Mouse (Mus musculus) Patski (cell line): ENCODE data around the gene Myh7b. TPM values are rescaled to one million over a fixed set of nuclear protein-coding genes. Genes with fewer than 3 reads are reported as not detected.

Experiments
- ATAC-seq: fragments of 100-300 bp; one replicate; pipeline ENCODE4 v1.8.0; 2021
- CTCF ChIA-PET: fragments of 350-600 bp; sonication (Branson Sonifier 250); formaldehyde crosslinking; loops from one replicate; lab custom pipeline; 2022; ENCODE audit warnings: inconsistent platforms; lab: Charles Lee
- POLR2A ChIA-PET: fragments of 350-600 bp; sonication (Branson Sonifier 250); formaldehyde crosslinking; loops from one replicate; lab custom pipeline; 2022; ENCODE audit warnings: antibody characterized with exemption, inconsistent platforms; lab: Charles Lee
- DNase-seq: peaks from one replicate; pipeline ENCODE4 v3.0.0-alpha.2; 2011; ENCODE audit warnings: low read depth, low spot score
- H3K27me3 ChIP-seq: fragments of 371-371 bp; one replicate; pipeline ENCODE4 v1.5.1; 2021
- CTCF ChIP-seq: fragments of 100-300 bp; IDR thresholded peaks from one replicate; pipeline ENCODE4 v1.5.1; 2021
- in situ Hi-C: fragments of 300-500 bp; cut with MboI; formaldehyde crosslinking; loops from 3 replicates; pipeline ENCODE4 v1.11.1; 2018; ENCODE audit warnings: low pct_unique_long_range_greater_than_20kb, mixed read lengths
- polyA plus RNA-seq: library from polyadenylated mRNA; unstranded; gene quantifications from one replicate; pipeline ENCODE4 v1.2.3, GENCODE M21; 2021

Myh7b gene
- polyA plus RNA-seq, 1 experiment from 2014 or later = 0.19 TPM

DNA sequence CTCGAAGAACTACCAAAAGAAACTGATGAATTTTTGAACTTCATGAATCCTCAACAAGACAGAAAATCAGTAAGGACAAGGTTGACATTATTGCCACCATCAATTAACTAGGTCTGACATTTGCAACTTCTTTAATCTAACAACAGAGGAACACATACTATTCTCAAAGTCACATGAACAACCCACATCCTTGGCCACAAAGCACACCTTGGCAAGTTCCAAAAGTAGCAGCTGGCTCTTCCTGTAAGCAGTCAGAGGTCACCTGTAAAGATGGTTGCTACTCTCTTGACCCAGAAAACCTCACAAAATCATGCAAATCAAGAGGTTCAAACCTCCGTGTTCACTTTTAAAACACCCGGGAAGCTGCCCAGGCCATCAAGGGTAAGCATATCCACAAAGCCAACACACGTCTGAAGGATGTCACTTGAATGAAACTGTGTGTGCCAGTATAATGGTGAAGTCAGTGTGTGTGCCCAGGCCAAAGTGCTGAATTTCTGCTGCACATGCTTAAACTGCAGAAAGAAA, 68.6 kb downstream of the Myh7b start:
- ChIA-PET POLR2A (interaction anchor here (0.7 kb wide), 1 partner anchor 25 kb away, joined by 4 read pairs; no protein-coding TSS in a partner anchor), CTCF (interaction anchor here (1.4 to 2.2 kb wide), 3 partner anchors 12 to 53 kb away, joined by 3 to 6 read pairs (median 6); partner anchors contain the start of gene Trpc4ap)
- no peaks in the 10 kb centered on the region for H3K27me3 ChIP-seq
- no peak for DNase-seq
- no peak for TF ChIP-seq CTCF
- ATAC-seq = no peak
- in situ Hi-C loops = loop anchor here (10.0 kb wide), 1 partner anchor 275 kb away; the partner anchor contains the start of gene Cep250

DNA sequence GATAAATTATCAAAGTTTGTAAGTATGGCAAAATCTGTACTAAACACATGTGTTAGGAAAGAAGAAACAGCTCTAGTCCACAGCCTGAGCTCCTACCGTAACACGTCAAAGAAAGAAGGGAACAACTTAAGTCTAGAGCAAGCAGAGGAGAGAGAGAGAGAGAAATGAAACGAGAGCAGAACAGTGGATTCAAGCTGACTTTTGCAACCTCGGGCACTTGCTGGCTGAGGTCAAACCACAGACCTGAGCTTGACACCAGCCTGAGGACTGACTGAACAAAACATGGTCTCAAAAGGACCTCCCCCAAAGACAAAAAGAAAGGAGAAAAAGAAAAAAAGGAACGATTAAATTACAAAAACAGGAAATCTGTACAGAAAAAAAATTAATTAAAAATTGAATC, 69.6 kb downstream of the Myh7b start:
- no peak for DNase-seq
- CTCF ChIA-PET = interaction anchor here (1.4 to 2.2 kb wide), 3 partner anchors 11 to 53 kb away, joined by 3 to 6 read pairs (median 6); partner anchors contain the start of gene Trpc4ap
- in situ Hi-C loops = no loop called here
- H3K27me3 ChIP-seq = no peaks in the 10 kb centered on the region
- no peak for TF ChIP-seq CTCF
- POLR2A ChIA-PET = no interaction called here
- ATAC-seq = no peak

DNA sequence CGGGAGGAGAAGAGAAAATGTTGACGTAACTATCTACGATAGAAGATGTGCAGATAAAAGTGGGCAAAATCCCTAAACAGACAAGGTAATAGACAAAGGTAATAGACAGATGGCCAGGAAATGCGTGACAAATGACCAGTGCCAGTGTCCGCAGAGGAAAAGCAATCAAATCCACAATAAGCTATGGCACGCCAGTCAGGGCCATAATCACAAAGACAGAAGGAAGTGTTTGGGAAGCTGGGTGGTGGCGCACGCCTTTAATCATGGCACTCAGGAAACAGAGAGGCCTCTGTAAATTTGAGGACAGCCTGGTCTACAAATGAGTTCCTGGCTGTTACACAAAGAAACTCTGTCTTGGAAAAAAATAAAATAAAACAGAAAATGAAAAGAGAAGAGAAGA, 70.2 kb downstream of the Myh7b start:
- ChIA-PET CTCF (no interaction called here), POLR2A (no interaction called here)
- ATAC-seq (no peak), DNase-seq (no peak)
- in situ Hi-C loops = no loop called here
- no peaks in the 10 kb centered on the region for H3K27me3 ChIP-seq
- no peak for TF ChIP-seq CTCF

DNA sequence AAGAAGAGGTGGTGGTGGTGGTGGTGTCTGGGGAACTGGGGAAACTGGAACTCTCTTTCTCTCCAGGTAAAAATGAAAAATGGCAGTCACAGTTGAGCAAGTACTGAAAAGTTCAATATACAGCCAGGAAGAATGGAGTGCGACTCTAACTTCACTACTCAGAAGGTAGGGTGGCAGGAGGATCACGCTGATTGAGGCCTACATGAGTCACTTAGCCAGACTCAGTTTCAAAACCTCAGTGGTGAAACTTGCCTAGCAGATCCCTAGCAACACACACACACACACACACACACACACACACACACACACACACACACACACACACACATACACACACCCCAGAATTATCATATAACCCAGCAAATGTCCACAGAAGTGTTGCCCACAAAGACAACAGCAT, 70.9 kb downstream of the Myh7b start:
- in situ Hi-C loops = no loop called here
- POLR2A ChIA-PET = no interaction called here
- DNase-seq (no peak), ATAC-seq (no peak)
- no peaks in the 10 kb centered on the region for H3K27me3 ChIP-seq
- no peak for TF ChIP-seq CTCF
- CTCF ChIA-PET = interaction anchor here (1.0 kb wide), 1 partner anchor 14 kb away, joined by 3 read pairs; no protein-coding TSS in a partner anchor

DNA sequence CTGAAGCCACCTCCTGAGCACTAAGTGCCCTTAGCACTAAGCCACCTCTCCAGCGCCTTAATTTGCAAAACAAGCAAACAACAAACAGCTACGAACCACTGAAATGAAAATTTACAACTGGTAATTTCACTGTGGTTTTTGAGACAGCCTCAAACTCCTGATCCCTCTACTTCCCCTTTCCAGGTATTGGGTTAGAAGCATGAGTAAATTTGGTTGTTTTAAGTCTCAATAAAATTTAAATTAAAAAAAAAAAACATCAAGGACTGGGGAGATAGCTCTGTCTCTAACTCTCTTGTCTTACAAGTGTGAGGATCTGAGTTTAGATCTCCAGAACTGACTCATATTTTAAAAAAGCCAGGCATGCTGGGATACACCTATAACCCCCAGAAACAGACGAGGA, 72.1 kb downstream of the Myh7b start:
- in situ Hi-C loops = no loop called here
- POLR2A ChIA-PET = no interaction called here
- TF ChIP-seq CTCF = no peak
- DNase-seq = no peak
- H3K27me3 ChIP-seq = no peaks in the 10 kb centered on the region
- ATAC-seq = no peak
- CTCF ChIA-PET = interaction anchor here (1.8 kb wide), 1 partner anchor 13 kb away, joined by 3 read pairs; no protein-coding TSS in a partner anchor

DNA sequence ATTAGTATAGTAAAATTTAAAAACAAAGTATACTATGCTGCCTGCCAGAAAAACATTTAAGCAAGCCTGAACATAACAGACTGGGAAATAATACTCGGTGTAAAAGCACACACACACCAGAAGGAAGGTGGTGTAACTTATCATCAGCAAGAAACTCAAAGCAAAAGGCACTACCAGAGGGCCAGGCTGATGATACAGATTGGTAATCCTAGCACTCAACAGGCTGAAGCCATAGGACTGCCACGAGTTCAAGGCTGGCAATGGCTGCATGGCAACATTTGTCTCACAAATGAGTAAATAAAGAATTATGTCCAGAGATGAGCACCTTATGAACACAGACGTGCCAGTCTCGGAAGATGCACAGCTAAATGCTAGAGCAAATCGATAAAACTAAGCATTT, 72.8 kb downstream of the Myh7b start:
- CTCF ChIA-PET = interaction anchor here (1.8 kb wide), 1 partner anchor 12 kb away, joined by 3 read pairs; no protein-coding TSS in a partner anchor
- DNase-seq (no peak), ATAC-seq (no peak)
- no peaks in the 10 kb centered on the region for H3K27me3 ChIP-seq
- POLR2A ChIA-PET = no interaction called here
- no peak for TF ChIP-seq CTCF
- in situ Hi-C loops = no loop called here

Other genes starting within 250 kb of the Myh7b start
- 140 TPM for gene Trp53inp2, start 230.2 kb upstream of the Myh7b start, polyA plus RNA-seq
- 40.0 TPM for gene Ncoa6, start 137.3 kb upstream of the Myh7b start, polyA plus RNA-seq
- gene Acss2, start 93.3 kb upstream of the Myh7b start, polyA plus RNA-seq = 12.4 TPM
- gene Ggt7, start 93.0 kb upstream of the Myh7b start, polyA plus RNA-seq = 27.0 TPM
- 43.2 TPM for gene Gss, start 18.4 kb upstream of the Myh7b start, polyA plus RNA-seq
- 120 TPM for gene Trpc4ap, start 81.2 kb downstream of the Myh7b start, polyA plus RNA-seq
- 35.4 TPM for gene Edem2, start 118.3 kb downstream of the Myh7b start, polyA plus RNA-seq
- not detected for gene Gm17581, start 124.7 kb downstream of the Myh7b start, polyA plus RNA-seq
- 4.5 TPM for gene Procr, start 139.9 kb downstream of the Myh7b start, polyA plus RNA-seq
- gene Mmp24, start 164.1 kb downstream of the Myh7b start, polyA plus RNA-seq = 0.05 TPM
- gene BC029722, start 208.2 kb downstream of the Myh7b start, polyA plus RNA-seq = 49.6 TPM
- gene Eif6, start 215.7 kb downstream of the Myh7b start, polyA plus RNA-seq = 170 TPM
- 0.10 TPM for gene Fam83c, start 223.6 kb downstream of the Myh7b start, polyA plus RNA-seq